Mouse (Mus musculus): Measurements from ENCODE around the gene Vti1a.

The Vti1a gene

GRCm38 (mm10) chr19:55316109-55316714 is at the start of gene Vti1a:
TSS of gene Vti1a (plus strand) at chr19:55316295.
- peak; percentile 87 for DNase-seq (ENCODE audit: low spot score)

- DNase-seq (ENCODE audit: low spot score), result no peak
These were observed 49.3 kb upstream of the Vti1a start for GRCm38 (mm10) chr19:55266786-55267185.

GRCm38 (mm10) chr19:55268150-55268549 is 47.9 kb upstream of the Vti1a start:
- DNase-seq (ENCODE audit: low spot score), result no peak

- no peak for DNase-seq (ENCODE audit: low spot score)
These were observed 47.0 kb upstream of the Vti1a start for GRCm38 (mm10) chr19:55269051-55269450.

- DNase-seq (ENCODE audit: low spot score), result no peak
These were observed 44.6 kb upstream of the Vti1a start for GRCm38 (mm10) chr19:55271448-55271847.

GRCm38 (mm10) chr19:55273340-55273739 is 42.8 kb upstream of the Vti1a start:
- DNase-seq (ENCODE audit: low spot score), result no peak

- DNase-seq (ENCODE audit: low spot score), result no peak
These were observed 40.0 kb upstream of the Vti1a start for GRCm38 (mm10) chr19:55276100-55276499.

GRCm38 (mm10) chr19:55276770-55277169 is 39.3 kb upstream of the Vti1a start:
- DNase-seq (ENCODE audit: low spot score), result no peak

- DNase-seq (ENCODE audit: low spot score), result no peak
These were observed 32.0 kb upstream of the Vti1a start for GRCm38 (mm10) chr19:55284093-55284492.

- DNase-seq (ENCODE audit: low spot score), result no peak
These were observed 30.1 kb upstream of the Vti1a start for GRCm38 (mm10) chr19:55286034-55286433.

- no peak for DNase-seq (ENCODE audit: low spot score)
These were observed 27.1 kb upstream of the Vti1a start for GRCm38 (mm10) chr19:55288974-55289373.

GRCm38 (mm10) chr19:55290621-55291270 is 25.3 kb upstream of the Vti1a start:
- DNase-seq (ENCODE audit: low spot score), result no peak

- no peak for DNase-seq (ENCODE audit: low spot score)
These were observed 23.8 kb upstream of the Vti1a start for GRCm38 (mm10) chr19:55292210-55292850.

- DNase-seq (ENCODE audit: low spot score), result no peak
These were observed 22.9 kb upstream of the Vti1a start for GRCm38 (mm10) chr19:55293175-55293574.

- DNase-seq (ENCODE audit: low spot score), result no peak
These were observed 21.0 kb upstream of the Vti1a start for GRCm38 (mm10) chr19:55295075-55295474.

GRCm38 (mm10) chr19:55295556-55295955 is 20.5 kb upstream of the Vti1a start:
- no peak for DNase-seq (ENCODE audit: low spot score)

GRCm38 (mm10) chr19:55296301-55296700 is 19.8 kb upstream of the Vti1a start:
- DNase-seq (ENCODE audit: low spot score), result no peak

GRCm38 (mm10) chr19:55297489-55297888 is 18.6 kb upstream of the Vti1a start:
- no peak for DNase-seq (ENCODE audit: low spot score)

GRCm38 (mm10) chr19:55297961-55298360 is 18.1 kb upstream of the Vti1a start:
- no peak for DNase-seq (ENCODE audit: low spot score)

GRCm38 (mm10) chr19:55299378-55299777 is 16.7 kb upstream of the Vti1a start:
- DNase-seq (ENCODE audit: low spot score), result no peak

GRCm38 (mm10) chr19:55300525-55300924 is 15.6 kb upstream of the Vti1a start:
- no peak for DNase-seq (ENCODE audit: low spot score)

- no peak for DNase-seq (ENCODE audit: low spot score)
These were observed 11.1 kb upstream of the Vti1a start for GRCm38 (mm10) chr19:55305024-55305423.

GRCm38 (mm10) chr19:55311874-55312273 is 4.2 kb upstream of the Vti1a start:
- no peak for DNase-seq (ENCODE audit: low spot score)

Data from yolk sac, embryonic 10.5 days (tissue).